Mouse (Mus musculus) liver, adult (tissue): ENCODE data around the gene Dap.

Source experiments
- GATA4 ChIP-seq: IDR thresholded peaks from 2 replicates; pipeline ENCODE4 v1.6.1; 2014; ENCODE audit warnings: mild to moderate bottlenecking, low read length; ENCODE audit not compliant: insufficient replicate concordance

Dap gene

DNA sequence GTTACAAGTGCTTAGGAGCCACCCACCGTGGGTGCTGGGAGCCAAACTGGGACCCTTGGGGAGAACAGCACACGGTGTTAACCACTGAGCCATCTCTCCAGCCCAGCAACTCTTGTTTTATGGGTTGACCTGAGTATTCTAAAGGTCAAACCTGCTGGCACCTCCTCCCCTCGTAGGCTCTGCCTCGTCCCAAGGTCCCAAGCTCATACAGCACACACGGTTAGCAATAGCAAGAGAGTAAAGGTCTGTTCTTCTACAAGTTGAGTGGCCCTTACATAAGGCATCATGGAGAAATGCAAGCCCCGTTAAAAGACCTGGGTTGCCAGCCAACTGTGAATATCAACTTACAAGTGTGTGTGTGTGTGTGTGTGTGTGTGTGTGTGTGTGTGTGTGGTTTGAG is 27.1 kb downstream of the Dap start:
- no peak for TF ChIP-seq GATA4

DNA sequence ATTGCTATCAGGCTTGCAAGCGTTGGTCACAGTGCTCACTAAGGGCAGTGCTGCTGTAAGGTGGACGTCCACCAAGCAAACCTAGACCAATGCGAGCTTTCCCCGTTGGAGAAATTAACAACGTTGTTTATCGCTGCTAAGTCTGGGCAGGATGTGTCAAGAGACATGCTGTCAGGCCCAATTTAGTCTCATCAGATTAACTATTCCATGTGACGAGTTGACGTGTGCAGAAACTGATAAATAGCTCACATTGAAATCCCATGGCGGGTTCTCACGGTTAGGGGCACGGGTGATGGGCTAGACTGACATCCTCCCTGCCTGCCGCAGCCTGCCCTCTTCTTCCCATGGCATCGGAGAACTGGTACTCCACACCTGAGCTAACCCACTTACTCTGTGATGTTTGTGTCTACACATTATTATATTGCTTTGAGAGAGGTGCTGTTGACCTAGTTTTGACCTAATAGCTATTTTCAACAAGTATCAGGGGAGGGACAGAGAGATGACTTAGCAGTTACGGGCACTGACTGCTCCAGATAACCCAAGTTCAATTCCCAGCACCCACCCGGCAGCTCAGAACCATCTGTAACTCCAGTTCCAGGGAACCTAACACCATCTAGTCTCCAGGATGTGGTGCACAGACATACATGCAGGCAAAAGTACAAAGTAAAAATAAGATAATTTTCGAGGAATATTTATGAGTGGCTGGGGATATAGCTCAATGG is 28.6 kb downstream of the Dap start:
- no peak for TF ChIP-seq GATA4

DNA sequence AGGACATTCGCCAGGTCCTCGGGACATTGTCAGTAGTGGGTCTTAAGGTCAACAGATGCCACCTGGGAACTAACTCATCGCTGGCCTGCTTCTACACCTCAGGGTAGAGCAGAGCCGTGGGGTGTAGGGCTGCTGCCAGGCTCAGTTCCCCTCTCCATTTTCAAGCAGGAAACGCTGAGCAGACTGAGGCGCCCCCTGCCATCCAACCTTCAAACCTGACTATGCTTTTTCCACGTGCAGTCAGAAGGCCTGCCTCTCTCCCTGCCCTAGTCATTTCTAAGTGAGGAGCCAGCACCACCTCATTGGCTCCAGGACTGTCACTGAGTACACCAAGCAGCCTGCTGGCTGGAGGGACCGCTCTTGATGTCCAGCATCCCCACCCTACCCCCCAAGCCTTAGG is 29.3 kb downstream of the Dap start:
- TF ChIP-seq GATA4: no peak

DNA sequence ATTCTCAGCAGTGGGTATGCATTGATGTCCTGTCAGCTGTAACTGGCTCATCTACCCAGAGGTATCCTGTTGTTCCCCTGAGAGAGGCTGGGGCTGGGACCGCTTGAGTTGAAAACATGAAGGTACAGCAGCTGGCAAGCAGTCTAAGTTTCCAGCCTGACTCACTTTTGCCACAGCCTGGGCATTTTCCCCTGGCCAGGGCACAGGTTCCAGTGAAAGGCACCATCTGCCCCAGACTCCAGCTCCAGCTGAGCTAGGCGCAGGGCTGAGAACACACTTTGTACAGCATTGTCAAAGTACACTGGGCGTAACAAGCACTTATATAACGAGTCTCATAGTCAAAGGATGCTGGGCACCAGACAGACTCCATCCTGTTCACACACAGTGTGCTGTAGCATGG is 29.8 kb downstream of the Dap start:
- TF ChIP-seq GATA4: no peak

DNA sequence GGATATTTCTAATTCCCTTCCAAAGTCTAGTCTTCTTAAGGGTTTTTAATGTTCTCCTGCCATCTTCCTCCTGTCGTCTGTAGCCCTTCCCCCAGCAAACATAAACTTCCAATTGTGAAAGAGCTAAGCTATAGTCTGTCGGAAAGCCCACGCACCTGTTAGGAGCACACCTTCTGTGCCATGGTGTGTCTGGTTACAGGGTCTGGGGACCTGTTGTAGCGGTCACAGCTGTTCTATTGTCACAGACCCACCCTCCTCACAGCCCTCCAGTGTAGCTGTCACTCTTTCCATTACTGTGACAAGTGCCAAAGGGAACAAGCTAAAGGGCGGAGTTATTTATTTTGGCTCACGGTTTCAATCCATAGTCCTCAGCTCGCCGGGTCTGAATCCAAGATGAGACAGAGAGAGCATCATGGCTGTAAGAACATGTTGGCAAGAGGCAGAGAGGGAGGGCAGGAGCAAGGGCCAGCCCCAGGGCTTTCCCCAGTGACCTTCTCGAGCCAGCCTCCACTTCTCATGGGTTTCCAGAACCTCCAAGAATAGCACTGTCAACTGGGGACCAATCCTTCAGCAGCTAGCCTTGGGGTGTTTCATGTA is 30.9 kb downstream of the Dap start:
- no peak for TF ChIP-seq GATA4

DNA sequence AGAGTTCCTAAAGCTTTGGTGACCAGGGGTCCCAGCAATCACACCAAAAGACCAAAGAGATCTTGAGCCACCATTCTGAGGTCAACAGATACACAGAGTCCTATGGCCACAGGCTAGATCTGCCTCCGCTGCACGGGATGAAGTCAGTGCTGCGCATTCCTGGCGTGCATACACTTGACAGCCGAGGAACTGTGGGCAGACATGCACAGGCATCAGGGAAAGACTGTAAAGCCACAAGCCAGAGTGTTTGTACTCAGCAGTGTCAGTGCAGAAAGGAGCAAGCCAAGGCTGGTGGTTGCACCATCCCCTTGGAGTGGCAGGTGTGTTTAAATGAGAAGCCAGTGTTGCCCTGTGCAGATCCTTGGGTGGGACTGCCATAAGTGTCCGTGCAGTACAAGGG is 31.6 kb downstream of the Dap start:
- TF ChIP-seq GATA4: no peak

DNA sequence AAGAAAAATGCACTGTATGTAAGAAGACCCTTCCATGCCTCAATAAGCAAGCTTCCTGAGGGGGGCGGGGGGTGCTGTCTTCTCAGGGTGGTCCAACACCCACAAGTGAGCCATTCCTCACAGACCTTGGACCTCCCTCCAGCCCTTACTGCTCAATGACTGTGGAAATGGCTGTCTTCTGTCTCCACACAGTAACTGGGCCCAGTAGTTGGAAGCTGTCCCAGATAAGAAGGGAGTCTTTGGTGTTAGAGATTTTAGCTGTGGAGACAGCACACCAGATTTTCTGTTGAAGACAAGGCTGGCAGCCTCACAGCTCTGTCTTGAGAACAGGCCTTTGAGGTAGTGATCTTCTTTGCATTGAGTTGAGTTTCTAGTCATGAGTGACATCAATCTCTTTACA is 33.2 kb downstream of the Dap start:
- no peak for TF ChIP-seq GATA4

DNA sequence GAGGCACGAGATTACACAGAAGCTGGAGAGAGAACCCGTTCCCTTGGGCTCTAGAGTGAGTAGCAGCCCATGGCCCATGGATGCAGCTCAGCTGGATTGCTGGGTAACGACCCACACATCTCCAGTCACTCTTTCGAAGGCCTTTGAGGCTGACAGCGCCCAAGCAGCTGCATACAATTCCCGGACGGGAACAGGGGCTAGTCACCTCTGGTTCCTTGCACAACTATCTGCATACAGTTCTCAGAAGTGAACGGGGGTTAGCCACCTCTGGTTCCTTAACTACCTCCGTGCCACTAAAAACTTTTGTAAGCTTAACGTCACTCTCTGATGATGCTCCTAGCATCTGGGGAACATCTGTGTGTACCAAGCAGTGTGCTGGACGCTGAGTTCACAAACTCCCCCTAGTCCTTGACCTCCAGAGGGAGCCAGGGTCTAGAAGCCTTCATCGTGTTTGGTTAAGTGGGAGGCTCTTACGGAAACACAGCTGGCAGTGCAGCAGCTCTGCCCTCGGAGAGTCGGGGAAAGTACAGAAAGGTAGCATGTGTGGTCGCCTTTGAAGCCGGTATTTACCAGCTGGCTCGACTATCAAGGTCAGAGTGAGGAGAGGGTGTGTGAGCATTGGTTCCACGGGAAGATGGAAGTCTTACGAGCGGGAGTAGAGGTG is 34.0 kb downstream of the Dap start:
- TF ChIP-seq GATA4: no peak

DNA sequence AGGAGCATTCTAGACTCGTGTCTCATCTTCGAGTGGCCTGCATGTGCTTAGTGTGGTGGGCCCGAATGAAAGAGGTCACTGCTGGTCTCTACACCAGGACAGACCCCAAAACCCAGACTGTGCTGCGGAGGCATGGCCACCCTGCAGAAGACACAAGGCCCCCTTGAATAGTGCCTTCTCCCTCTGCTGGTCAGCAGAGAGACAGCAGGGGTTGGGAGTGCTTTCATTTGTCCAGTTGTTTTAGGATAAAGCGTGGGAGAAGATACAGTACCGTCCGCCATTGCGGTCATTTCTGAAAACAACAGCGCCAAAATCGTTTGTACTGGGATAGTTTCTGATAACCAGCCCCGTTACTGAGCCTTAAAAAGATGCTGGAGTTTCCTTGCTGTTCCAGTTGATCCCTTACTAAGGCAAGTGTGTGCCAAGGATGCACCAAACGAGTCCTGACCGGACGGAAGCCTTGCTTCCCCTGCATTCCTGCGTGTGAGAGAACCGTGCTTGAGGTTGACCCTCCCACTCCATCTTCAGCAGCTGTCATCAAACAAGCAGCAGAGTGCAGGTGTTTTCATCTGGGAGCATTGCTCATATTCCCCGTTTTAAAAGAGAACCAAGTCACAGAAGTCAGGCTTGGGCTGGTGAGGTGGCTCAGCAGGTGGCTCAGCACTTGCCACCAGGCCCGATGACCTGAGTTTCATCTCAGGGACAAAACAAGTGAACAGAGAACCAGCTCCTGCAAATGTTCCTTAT is 34.8 kb downstream of the Dap start:
- TF ChIP-seq GATA4: no peak

DNA sequence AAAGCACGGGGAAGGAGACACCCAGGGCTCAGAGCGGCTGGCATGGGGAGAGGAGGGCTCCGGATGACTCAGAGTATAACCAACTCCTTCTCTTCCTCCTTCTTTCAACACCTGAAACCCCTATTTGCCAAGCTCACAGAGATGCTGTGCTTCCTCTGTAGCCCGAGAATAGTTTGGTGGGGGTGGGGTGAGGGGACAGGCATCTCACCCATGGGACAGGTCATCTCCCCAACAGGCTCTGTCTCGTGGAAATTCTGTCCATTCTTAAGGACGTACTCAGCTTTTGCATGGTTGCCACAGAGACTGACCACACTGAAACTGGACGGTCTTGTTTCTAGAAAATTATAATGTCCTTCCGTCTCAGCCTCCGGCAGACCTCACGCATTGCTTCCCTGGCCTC is 37.0 kb downstream of the Dap start:
- no peak for TF ChIP-seq GATA4

DNA sequence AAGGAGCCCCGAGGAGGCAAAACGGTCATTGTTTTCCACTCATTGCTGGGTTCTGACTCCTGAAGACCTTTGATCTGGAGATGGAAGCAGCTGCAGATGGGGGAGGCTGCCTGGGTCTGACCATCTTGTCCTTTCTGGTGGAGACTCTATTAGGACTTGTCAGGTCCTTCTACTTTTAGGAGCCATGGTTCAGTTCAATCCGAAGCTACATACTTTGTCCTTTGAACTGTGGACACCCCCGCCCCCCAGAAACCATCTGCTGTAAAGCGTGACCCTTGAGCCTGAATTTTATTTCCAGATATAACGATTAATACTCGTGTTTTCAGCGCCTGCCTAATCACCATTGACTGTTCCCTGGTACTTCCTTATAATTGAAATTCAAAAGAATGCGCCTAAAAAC is 38.2 kb downstream of the Dap start:
- no peak for TF ChIP-seq GATA4

DNA sequence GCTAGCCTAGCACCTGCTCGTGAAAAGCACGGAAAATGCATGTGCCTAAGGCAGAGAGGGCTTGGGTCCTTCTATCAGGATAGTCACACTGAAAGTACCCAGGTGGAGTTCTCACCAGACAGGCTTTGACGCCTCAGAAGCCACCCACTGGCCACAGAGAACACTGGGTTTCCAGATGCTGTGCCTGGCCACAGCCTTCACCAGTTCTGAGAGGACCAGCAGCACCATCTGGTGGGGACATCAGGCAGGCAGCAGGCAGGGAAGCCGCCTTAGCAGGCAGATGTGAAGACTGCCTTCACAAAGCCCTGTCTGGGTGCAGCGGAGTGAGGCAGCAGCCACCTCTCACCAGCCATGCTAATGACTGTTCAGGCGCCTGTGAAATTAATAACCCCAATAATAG is 40.7 kb downstream of the Dap start:
- no peak for TF ChIP-seq GATA4

DNA sequence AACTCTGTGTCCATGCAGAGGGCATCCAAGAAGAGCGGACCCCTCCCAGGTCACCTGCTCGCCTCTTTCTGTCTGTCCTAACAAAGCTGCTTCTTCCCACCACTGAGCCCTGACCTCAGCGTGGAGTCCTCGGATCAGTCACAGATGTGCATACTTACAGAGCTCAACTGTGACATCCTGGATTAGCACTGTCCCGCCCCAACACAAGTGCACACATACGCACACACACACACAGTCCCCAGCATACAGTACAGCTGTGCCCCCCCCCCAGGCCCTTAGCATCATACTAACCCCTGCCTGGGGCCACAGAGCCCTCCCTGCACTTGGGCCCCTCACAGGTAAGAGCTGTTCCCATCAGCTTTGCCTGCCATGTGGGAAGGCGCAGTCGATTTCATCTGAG is 41.3 kb downstream of the Dap start:
- TF ChIP-seq GATA4: no peak

DNA sequence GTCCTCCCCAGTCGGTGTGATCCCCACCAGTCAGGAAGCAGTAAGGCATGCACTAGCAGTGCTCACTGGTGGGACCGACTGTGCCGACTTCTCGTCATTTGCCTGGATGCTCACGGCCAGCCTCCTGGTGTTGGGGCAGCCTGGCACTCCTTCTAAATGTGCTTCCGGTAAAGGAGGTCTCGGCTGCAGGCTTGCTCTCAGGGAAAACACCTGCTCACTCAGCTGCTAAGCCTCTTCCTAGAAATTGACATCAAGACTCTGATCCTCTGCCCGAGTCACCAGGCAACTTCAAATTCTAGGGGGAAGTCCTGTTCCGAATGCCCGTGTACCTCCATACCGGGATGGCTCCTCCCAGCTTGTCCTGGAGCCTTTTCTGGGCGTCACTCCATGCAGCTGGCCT is 41.7 kb downstream of the Dap start:
- no peak for TF ChIP-seq GATA4

DNA sequence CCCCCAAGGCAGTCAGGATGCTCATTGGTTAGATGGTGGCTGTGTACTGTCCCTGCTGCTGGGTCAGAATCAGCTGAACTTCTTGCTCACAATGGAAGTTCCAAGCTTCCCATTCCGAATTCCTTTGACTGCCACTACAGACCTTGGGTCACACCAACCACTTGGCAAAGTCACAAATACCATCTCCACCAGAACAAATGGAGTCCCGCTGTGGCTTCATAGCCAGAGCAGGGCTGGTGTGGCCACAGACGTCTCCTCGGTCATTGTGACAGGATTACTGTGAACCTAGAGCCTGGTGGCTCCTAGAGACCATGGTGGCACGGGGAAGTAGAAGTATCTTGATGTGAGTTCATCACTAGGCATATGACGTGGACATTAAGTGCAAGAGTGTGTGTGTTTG is 44.0 kb downstream of the Dap start:
- no peak for TF ChIP-seq GATA4

DNA sequence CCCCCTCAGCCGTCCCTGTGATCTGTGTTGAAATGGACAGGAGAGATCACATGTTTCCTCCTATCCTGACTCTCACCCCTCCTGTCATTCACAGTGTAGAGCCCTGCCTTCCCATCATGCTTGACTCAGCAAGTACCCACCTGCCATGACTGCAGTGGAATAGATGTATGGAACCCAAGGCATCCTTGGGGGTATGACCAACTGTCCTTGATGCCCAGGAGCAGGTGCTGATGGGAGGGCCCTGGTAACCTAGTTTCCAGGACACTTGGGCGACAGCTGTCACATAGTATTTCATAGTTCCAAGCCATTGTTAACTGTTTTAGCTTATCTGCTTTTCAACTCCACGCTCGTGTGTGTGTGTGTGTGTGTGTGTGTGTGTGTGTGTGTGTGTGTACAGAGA is 45.4 kb downstream of the Dap start:
- no peak for TF ChIP-seq GATA4
